Mouse (Mus musculus): ENCODE data around the gene Gm20852. TPM values are rescaled to one million over a fixed set of nuclear protein-coding genes. Genes with fewer than 3 reads are reported as not detected.
"Not testable (repeated sequence)": the region's sequence is repeated elsewhere in the genome, so short reads cannot be mapped to it uniquely, and the experiment has no call there.

Gene Gm20852
- polyA plus RNA-seq (2012; rRNA removed) = not detected in 2 replicates

GRCm38 (mm10) chrY:66742023-66742422 is at the start of gene Gm20852:
Gm20852 (minus strand) TSS chrY:66742123.
- not testable (repeated sequence) for DNase-seq (ENCODE audit: low read depth, low spot score)
- WGBS = no CpG with 5 or more reads among the region's 4 CpGs

Data from large intestine, adult 2 months (tissue).